Mouse (Mus musculus): ENCODE results near the gene Arid5b.

Gene Arid5b

GRCm38 (mm10) chr10:68268629-68269028 lies 9.9 kb downstream of the Arid5b start:
- DNase-seq (ENCODE audit: low spot score), result no peak

GRCm38 (mm10) chr10:68263969-68264688 lies 14.4 kb downstream of the Arid5b start:
- no peak for DNase-seq (ENCODE audit: low spot score)

GRCm38 (mm10) chr10:68263296-68263968 lies 15.1 kb downstream of the Arid5b start:
- DNase-seq (ENCODE audit: low spot score), result no peak

- no peak for DNase-seq (ENCODE audit: low spot score)
Measured at GRCm38 (mm10) chr10:68259601-68260000, 18.9 kb downstream of the Arid5b start.

- no peak for DNase-seq (ENCODE audit: low spot score)
Measured at GRCm38 (mm10) chr10:68257358-68258056, 21.0 kb downstream of the Arid5b start.

- no peak for DNase-seq (ENCODE audit: low spot score)
Measured at GRCm38 (mm10) chr10:68256134-68256533, 22.4 kb downstream of the Arid5b start.

GRCm38 (mm10) chr10:68253452-68254117 lies 25.0 kb downstream of the Arid5b start:
- DNase-seq (ENCODE audit: low spot score), result no peak

GRCm38 (mm10) chr10:68252650-68253049 lies 25.9 kb downstream of the Arid5b start:
- DNase-seq (ENCODE audit: low spot score), result no peak

- no peak for DNase-seq (ENCODE audit: low spot score)
Measured at GRCm38 (mm10) chr10:68249355-68249782, 29.2 kb downstream of the Arid5b start.

- no peak for DNase-seq (ENCODE audit: low spot score)
Measured at GRCm38 (mm10) chr10:68248281-68249015, 30.1 kb downstream of the Arid5b start.

- no peak for DNase-seq (ENCODE audit: low spot score)
Measured at GRCm38 (mm10) chr10:68247490-68248280, 30.9 kb downstream of the Arid5b start.

GRCm38 (mm10) chr10:68246603-68247247 lies 31.8 kb downstream of the Arid5b start:
- DNase-seq (ENCODE audit: low spot score), result no peak

GRCm38 (mm10) chr10:68240804-68241485 lies 37.6 kb downstream of the Arid5b start:
- no peak for DNase-seq (ENCODE audit: low spot score)

- DNase-seq (ENCODE audit: low spot score), result no peak
Measured at GRCm38 (mm10) chr10:68240094-68240803, 38.3 kb downstream of the Arid5b start.

- no peak for DNase-seq (ENCODE audit: low spot score)
Measured at GRCm38 (mm10) chr10:68239426-68240070, 39.0 kb downstream of the Arid5b start.

- no peak for DNase-seq (ENCODE audit: low spot score)
Measured at GRCm38 (mm10) chr10:68238707-68239425, 39.7 kb downstream of the Arid5b start.

GRCm38 (mm10) chr10:68238182-68238581 lies 40.4 kb downstream of the Arid5b start:
- no peak for DNase-seq (ENCODE audit: low spot score)

- no peak for DNase-seq (ENCODE audit: low spot score)
Measured at GRCm38 (mm10) chr10:68236956-68237455, 41.5 kb downstream of the Arid5b start.
